Mouse (Mus musculus): ENCODE measurements around the gene Rbfox2.
"Not testable (repeated sequence)": the region's sequence is repeated elsewhere in the genome, so short reads cannot be mapped to it uniquely, and the experiment has no call there.

Gene Rbfox2

GRCm38 (mm10) chr15:77273947-77274346 lies 32.9 kb downstream of the Rbfox2 start:
- in situ Hi-C loops (cut with MboI, MseI): no loop called here

GRCm38 (mm10) chr15:77271285-77271684 lies 35.5 kb downstream of the Rbfox2 start:
- in situ Hi-C loops (cut with MboI, MseI): no loop called here

- in situ Hi-C loops (cut with MboI, MseI): not testable (repeated sequence)
Observed at GRCm38 (mm10) chr15:77269496-77269895, 37.3 kb downstream of the Rbfox2 start.

- in situ Hi-C loops (cut with MboI, MseI): no loop called here
Observed at GRCm38 (mm10) chr15:77268415-77268814, 38.4 kb downstream of the Rbfox2 start.

GRCm38 (mm10) chr15:77265318-77265717 lies 41.5 kb downstream of the Rbfox2 start:
- in situ Hi-C loops (cut with MboI, MseI): no loop called here

GRCm38 (mm10) chr15:77264314-77264713 lies 42.5 kb downstream of the Rbfox2 start:
- in situ Hi-C loops (cut with MboI, MseI): no loop called here

- in situ Hi-C loops (cut with MboI, MseI): no loop called here
Observed at GRCm38 (mm10) chr15:77262782-77263181, 44.0 kb downstream of the Rbfox2 start.

GRCm38 (mm10) chr15:77257437-77258229 lies 49.2 kb downstream of the Rbfox2 start:
- in situ Hi-C loops (cut with MboI, MseI): no loop called here

GRCm38 (mm10) chr15:77256782-77257181 lies 50.0 kb downstream of the Rbfox2 start:
- in situ Hi-C loops (cut with MboI, MseI): no loop called here

GRCm38 (mm10) chr15:77254636-77255035 lies 52.2 kb downstream of the Rbfox2 start:
- in situ Hi-C loops (cut with MboI, MseI): no loop called here

GRCm38 (mm10) chr15:77254128-77254527 lies 52.7 kb downstream of the Rbfox2 start:
- in situ Hi-C loops (cut with MboI, MseI): no loop called here

GRCm38 (mm10) chr15:77251706-77252105 lies 55.1 kb downstream of the Rbfox2 start:
- in situ Hi-C loops (cut with MboI, MseI): no loop called here

- in situ Hi-C loops (cut with MboI, MseI): no loop called here
Observed at GRCm38 (mm10) chr15:77250806-77251205, 56.0 kb downstream of the Rbfox2 start.

GRCm38 (mm10) chr15:77249421-77249820 lies 57.4 kb downstream of the Rbfox2 start:
- in situ Hi-C loops (cut with MboI, MseI): no loop called here

GRCm38 (mm10) chr15:77245418-77246365 lies 61.1 kb downstream of the Rbfox2 start:
- in situ Hi-C loops (cut with MboI, MseI): no loop called here

GRCm38 (mm10) chr15:77244634-77245033 lies 62.2 kb downstream of the Rbfox2 start:
- in situ Hi-C loops (cut with MboI, MseI): no loop called here

GRCm38 (mm10) chr15:77243876-77244560 lies 62.8 kb downstream of the Rbfox2 start:
- in situ Hi-C loops (cut with MboI, MseI): no loop called here

GRCm38 (mm10) chr15:77240607-77241006 lies 66.2 kb downstream of the Rbfox2 start:
- in situ Hi-C loops (cut with MboI, MseI): no loop called here

- in situ Hi-C loops (cut with MboI, MseI): no loop called here
Observed at GRCm38 (mm10) chr15:77239564-77239963, 67.2 kb downstream of the Rbfox2 start.

- in situ Hi-C loops (cut with MboI, MseI): no loop called here
Observed at GRCm38 (mm10) chr15:77237661-77238060, 69.1 kb downstream of the Rbfox2 start.

GRCm38 (mm10) chr15:77236055-77236567 lies 70.7 kb downstream of the Rbfox2 start:
- in situ Hi-C loops (cut with MboI, MseI): no loop called here

GRCm38 (mm10) chr15:77235551-77235950 lies 71.3 kb downstream of the Rbfox2 start:
- in situ Hi-C loops (cut with MboI, MseI): no loop called here

Measured in T-helper 2 cell (primary cell).